Mouse (Mus musculus) thymus, adult 2 months (tissue): ENCODE measurements at regions not wholly inside any gene's neighbourhood (a gene's known extent, or its start where the extent isn't known, plus 50 kb on each side); places are given as distances from the start of the nearest gene placed in this dataset.

ENCODE experiments used
- DNase-seq: peaks from one replicate; pipeline ENCODE4 v3.0.0; 2021
- H3K27ac ChIP-seq: fragments of 200-500 bp; 2 replicates; pipeline ENCODE4 v1.5.1; 2012; ENCODE audit warnings: low read length, control low read depth; ENCODE audit not compliant: control insufficient read depth, insufficient read depth
- H3K27me3 ChIP-seq: fragments of 200-500 bp; 2 replicates; pipeline ENCODE4 v1.6.1; 2012; ENCODE audit warnings: mild to moderate bottlenecking, low read length, moderate library complexity, mixed read lengths; ENCODE audit not compliant: control insufficient read depth, insufficient read depth
- H3K36me3 ChIP-seq: fragments of 200-500 bp; 2 replicates; pipeline ENCODE4 v1.6.1; 2012; ENCODE audit warnings: mild to moderate bottlenecking, low read length, moderate library complexity; ENCODE audit not compliant: control insufficient read depth, insufficient read depth
- H3K4me1 ChIP-seq: fragments of 200-500 bp; replicated peaks from 2 replicates; pipeline ENCODE4 v1.6.1; 2012; ENCODE audit warnings: low read length; ENCODE audit not compliant: control insufficient read depth, insufficient read depth
- H3K4me3 ChIP-seq: fragments of 200-500 bp; 2 replicates; pipeline ENCODE4 v1.5.1; 2012; ENCODE audit warnings: mild to moderate bottlenecking, low read length, control low read depth, moderate library complexity; ENCODE audit not compliant: control insufficient read depth, insufficient read depth
- CTCF ChIP-seq: fragments of 200-500 bp; IDR thresholded peaks from 2 replicates; pipeline ENCODE4 v1.5.1; 2012; ENCODE audit warnings: mild to moderate bottlenecking, control low read depth, low read length, moderate library complexity, borderline replicate concordance; ENCODE audit not compliant: control insufficient read depth, poor library complexity, insufficient read depth; ENCODE audit errors: extremely low read depth
- POLR2A ChIP-seq: fragments of 200-500 bp; IDR thresholded peaks from 2 replicates; pipeline ENCODE4 v1.6.1; 2012; ENCODE audit warnings: mild to moderate bottlenecking, low read length, control low read depth, moderate library complexity; ENCODE audit not compliant: control insufficient read depth, poor library complexity, insufficient read depth; ENCODE audit errors: extremely low read depth
- WGBS: fragments of 180-500 bp; shearing (Covaris S2); methylation state at CpG from one replicate; pipeline ENCODE4 v1.1.7; 2018; 5-methylcytosine and 5-hydroxymethylcytosine counted together

GRCm38 (mm10) chr14:105841888-105842287, 54.7 kb downstream of the Spry2 start:
- Histone ChIP-seq H3K4me1 (no peaks in the 10 kb centered on the region), H3K27me3 (no peaks in the 10 kb centered on the region), H3K27ac (no peak overlapping the region), H3K36me3 (no peaks in the 10 kb centered on the region), H3K4me3 (no peak overlapping the region)
- TF ChIP-seq POLR2A (no peak), CTCF (no peak)
- no peak for DNase-seq

GRCm38 (mm10) chr14:105837533-105837932, 59.1 kb downstream of the Spry2 start:
- TF ChIP-seq POLR2A (no peak), CTCF (no peak)
- Histone ChIP-seq H3K27me3 (no peaks in the 10 kb centered on the region), H3K4me3 (no peak overlapping the region), H3K27ac (no peak overlapping the region), H3K36me3 (no peaks in the 10 kb centered on the region), H3K4me1 (no peaks in the 10 kb centered on the region)
- DNase-seq: no peak
- 89% methylated on average over 3 of the region's 3 CpGs for WGBS

GRCm38 (mm10) chr14:105830701-105831100, 65.9 kb downstream of the Spry2 start:
- WGBS: 96% methylated on average over 12 of the region's 12 CpGs
- H3K4me1 ChIP-seq: no peaks in the 10 kb centered on the region
- TF ChIP-seq POLR2A (no peak), CTCF (no peak)
- DNase-seq: no peak
- H3K27ac ChIP-seq: no peak overlapping the region
- no peaks in the 10 kb centered on the region for H3K27me3 ChIP-seq
- H3K4me3 ChIP-seq: no peak overlapping the region
- no peaks in the 10 kb centered on the region for H3K36me3 ChIP-seq

- H3K27me3 ChIP-seq: no peaks in the 10 kb centered on the region
- no peaks in the 10 kb centered on the region for H3K36me3 ChIP-seq
- H3K27ac ChIP-seq: no peak overlapping the region
- 91% methylated on average over 4 of the region's 4 CpGs for WGBS
- DNase-seq: no peak
- no peak for TF ChIP-seq POLR2A
- TF ChIP-seq CTCF: no peak
- H3K4me3 ChIP-seq: no peak overlapping the region
- no peaks in the 10 kb centered on the region for H3K4me1 ChIP-seq
Measured at GRCm38 (mm10) chr14:105830301-105830700, 66.3 kb downstream of the Spry2 start.

- Histone ChIP-seq H3K4me1 (no peaks in the 10 kb centered on the region), H3K27me3 (no peaks in the 10 kb centered on the region), H3K27ac (no peak overlapping the region), H3K36me3 (no peaks in the 10 kb centered on the region), H3K4me3 (no peak overlapping the region)
- 93% methylated on average over 8 of the region's 8 CpGs for WGBS
- no peak for DNase-seq
- no peak for TF ChIP-seq CTCF
- no peak for TF ChIP-seq POLR2A
Measured at GRCm38 (mm10) chr14:105823129-105823528, 73.5 kb downstream of the Spry2 start.

GRCm38 (mm10) chr14:105822653-105823052, 74.0 kb downstream of the Spry2 start:
- Histone ChIP-seq H3K4me3 (no peak overlapping the region), H3K27ac (no peak overlapping the region), H3K36me3 (no peaks in the 10 kb centered on the region), H3K27me3 (no peaks in the 10 kb centered on the region), H3K4me1 (no peaks in the 10 kb centered on the region)
- DNase-seq: no peak
- no peak for TF ChIP-seq CTCF
- 96% methylated on average over 9 of the region's 9 CpGs for WGBS

GRCm38 (mm10) chr14:105819534-105819933, 77.1 kb downstream of the Spry2 start:
- H3K36me3 ChIP-seq: no peaks in the 10 kb centered on the region
- H3K27ac ChIP-seq: no peak overlapping the region
- H3K4me3 ChIP-seq: no peak overlapping the region
- no peaks in the 10 kb centered on the region for H3K27me3 ChIP-seq
- 93% methylated on average over 2 of the region's 2 CpGs for whole genome bisulfite sequencing
- no peak for DNase-seq
- TF ChIP-seq POLR2A: no peak
- TF ChIP-seq CTCF: no peak
- no peaks in the 10 kb centered on the region for H3K4me1 ChIP-seq
